Mouse (Mus musculus) spleen, postnatal 14 days (tissue): ENCODE measurements around the gene Lsp1.

Experiments used
- DNase-seq, 2 experiments: peaks; one replicate each; pipeline ENCODE4 v3.0.0; 2021 to 2022; ENCODE audit warnings: low spot score in 2 of 2

Lsp1 gene

DNA sequence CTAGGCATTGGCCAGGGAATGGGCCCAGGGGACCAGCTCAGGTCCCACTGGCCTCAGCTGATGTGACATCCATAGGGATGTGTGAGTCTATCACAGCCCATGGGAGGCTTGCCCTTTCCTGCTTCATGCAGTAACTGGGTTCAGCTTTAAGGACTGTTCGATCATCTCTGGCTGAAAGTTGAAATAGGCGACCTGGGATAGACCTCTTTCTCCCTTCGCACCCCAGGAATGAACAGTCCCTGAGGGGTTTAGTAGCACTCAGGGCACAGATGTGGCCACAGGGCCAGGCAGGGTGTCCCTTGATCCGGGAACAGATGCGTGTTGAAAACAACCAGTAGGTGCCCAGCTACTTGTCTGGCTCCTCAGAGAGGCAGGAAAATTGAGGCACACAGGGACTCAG lies 15.7 kb downstream of the Lsp1 start:
- no peak for DNase-seq

DNA sequence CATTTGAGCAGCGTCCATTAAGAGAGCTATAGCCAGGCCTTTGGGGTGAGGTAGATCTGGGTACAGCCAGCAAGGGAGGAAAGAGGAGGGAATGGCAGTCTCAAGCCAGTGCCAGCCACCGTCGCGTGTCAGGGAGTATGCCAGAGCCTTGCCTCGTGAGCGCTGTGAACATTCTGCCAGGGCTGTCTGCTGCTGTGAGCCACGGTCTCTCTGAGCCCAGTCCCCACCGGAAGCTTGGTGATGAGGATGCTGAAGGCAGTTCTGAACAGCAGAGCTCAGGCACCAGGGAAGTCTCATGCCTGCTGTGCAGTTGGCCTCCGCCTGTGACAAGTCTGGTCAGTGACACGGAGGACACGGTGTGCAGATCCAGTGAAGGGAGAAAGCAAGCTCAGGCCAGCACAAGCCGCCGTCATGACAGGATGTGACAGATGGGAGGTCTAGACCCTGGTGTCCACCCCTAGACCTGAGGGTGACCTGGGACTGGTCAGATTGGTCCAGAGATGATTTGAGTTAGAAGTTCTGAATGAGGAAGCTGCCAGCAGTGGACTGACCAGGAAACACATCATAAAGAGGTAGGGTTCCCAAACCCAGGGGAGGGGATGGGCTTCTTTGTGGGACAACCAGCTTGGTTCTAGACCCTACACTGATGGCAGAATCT lies 16.3 kb downstream of the Lsp1 start:
- no peak for DNase-seq

GRCm38 (mm10) chr7:142478001-142478400 lies 17.4 kb downstream of the Lsp1 start:
- no peak for DNase-seq

DNA sequence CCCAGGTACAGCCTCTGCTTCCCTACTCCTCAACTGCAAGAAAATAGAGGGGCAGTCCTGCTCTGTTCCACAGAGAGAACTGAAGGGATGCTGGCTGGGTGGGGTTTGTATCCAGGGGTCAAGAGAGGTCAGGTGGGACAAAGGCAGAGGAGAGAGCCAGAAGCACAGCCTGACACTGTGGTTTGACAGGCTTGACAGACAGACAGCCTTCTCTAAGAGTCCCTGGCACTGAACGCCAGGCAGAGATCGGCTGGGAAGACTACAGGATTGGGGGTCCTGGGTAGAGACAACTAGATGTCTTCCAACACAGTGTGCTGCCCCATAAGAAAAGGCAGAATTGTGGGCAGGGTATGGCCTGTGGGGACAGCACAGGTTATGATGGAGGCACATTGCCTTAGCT lies 18.0 kb downstream of the Lsp1 start:
- DNase-seq = no peak

GRCm38 (mm10) chr7:142479307-142479706 lies 18.7 kb downstream of the Lsp1 start:
- DNase-seq = no peak

DNA sequence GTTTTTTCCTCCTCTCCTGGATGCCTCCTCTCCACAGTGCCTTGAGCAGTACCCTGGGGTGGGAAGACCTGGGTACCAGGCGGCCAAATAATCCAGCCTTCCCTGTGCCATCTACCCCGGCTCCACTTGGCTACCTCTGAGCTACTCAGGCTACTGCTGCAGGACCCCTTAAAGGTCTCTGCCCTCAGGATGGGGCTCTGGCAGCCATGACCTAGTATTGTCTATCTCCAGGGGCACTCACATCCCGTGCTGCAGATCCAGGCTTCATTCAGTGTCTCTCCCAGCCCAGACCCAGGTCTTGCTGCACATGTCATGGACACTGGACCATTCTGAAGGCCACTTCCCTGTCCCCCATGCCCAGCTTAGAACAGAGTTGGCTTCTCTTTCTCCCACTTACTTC lies 19.3 kb downstream of the Lsp1 start:
- DNase-seq = no peak

DNA sequence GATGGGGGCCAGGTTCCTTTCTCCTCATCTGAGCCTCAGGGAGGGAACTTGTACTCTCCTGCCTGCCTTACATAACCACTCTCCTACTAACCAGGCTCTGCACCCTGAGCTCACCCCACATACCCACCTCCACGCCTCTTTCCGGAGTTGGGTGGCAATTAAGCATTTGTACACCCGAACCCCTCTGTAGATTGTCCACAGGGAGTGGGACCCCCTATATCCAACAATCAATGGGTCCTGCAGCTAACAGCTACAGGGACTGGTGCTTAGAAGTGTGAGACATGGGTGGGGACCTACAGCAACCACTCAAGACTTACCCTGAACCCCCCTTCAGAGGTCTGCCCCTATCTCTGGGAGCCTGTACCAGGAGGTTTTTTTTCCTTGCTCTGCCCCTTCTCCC lies 20.1 kb downstream of the Lsp1 start:
- DNase-seq = no peak

- no peak for DNase-seq
These were observed 20.6 kb downstream of the Lsp1 start for GRCm38 (mm10) chr7:142481186-142481567.

- no peak for DNase-seq
These were observed 21.1 kb downstream of the Lsp1 start for GRCm38 (mm10) chr7:142481568-142482255.

DNA sequence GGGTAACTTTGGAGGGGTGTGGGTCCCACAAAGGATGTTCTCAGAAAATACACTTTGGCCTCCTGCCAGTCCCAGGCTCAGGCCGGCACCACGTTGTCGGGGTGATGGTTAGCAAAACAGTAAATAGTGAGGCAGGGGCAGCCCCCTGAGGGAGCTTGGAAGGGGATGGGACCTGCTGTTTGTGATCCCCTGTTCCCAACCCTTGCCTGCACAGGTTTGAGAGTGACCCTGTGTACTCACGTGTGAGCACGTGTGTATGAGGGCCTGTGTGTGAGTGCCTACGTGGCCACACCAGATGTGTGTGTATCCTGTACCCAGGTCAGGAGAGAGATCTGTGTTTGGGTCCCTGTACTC lies 21.6 kb downstream of the Lsp1 start:
- DNase-seq = no peak

DNA sequence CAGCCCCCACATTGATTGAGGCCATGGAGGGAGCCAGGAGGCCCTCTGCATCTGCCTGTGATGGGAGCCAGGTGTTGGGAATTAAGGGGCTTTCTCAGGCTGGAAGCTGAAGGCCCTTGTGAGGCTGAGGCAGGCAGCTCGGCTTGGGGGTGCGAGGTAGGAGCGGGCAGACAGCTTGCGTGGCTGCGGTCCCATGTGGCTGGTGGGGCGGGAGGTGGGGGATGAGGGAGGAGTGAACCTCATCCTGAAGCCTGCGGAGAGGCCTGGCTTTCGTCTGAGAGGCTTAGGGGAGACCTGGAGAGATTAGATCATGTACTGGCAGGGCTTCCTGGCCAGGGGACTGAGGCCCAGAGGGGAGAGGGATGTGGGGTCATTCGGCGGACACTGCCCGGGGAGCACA lies 22.5 kb downstream of the Lsp1 start:
- no peak for DNase-seq

- DNase-seq = no peak
These were observed 24.2 kb downstream of the Lsp1 start for GRCm38 (mm10) chr7:142484780-142485179.

GRCm38 (mm10) chr7:142486751-142487162 lies 26.1 kb downstream of the Lsp1 start:
- DNase-seq = no peak

DNA sequence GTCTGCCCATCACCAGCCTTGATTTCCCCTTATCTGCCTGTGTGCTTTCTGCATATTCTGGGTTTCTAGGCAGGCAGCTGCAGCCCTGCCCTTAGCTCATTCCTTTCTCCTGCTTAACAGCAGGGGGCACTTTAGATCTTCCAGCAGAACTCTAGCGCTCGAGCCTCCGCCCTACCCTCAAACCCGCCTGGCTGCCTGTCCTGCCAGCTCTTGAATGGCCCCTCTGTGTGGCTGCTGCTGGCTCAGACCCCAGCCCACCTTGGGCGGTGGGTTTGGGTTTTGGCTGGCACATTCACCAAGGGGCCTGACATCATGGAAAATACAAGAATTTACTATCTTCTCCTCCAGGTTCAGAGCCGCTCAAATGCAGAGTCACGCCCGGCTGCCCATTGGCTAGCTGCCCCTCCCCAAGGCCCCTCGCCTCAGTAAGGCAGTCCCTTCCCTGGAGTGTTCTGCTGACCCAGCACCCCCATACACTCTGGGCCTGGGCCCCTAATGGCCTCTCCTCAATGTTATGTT lies 26.8 kb downstream of the Lsp1 start:
- no peak for DNase-seq

- no peak for DNase-seq
These were observed 27.4 kb downstream of the Lsp1 start for GRCm38 (mm10) chr7:142488053-142488452.

DNA sequence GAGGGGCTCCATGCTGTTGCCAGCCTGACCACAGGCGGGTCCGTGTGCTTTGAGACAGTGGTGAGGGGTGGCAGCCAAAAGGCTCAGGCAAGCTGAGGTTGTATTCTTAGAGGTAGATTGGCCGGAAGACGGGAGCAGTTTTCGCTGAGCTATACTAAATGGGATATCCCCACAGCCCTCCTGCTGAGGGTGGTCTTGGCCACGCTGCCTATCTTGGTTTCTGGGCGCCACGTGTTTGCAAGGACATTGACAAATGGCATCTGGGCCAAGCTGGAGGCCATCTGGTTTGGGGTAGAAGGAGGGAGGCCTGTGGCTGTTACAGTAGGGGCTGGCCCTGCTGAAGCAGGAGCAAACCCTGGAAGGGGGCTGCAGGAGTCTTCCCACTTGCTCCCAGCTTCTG lies 32.9 kb downstream of the Lsp1 start:
- DNase-seq = no peak

DNA sequence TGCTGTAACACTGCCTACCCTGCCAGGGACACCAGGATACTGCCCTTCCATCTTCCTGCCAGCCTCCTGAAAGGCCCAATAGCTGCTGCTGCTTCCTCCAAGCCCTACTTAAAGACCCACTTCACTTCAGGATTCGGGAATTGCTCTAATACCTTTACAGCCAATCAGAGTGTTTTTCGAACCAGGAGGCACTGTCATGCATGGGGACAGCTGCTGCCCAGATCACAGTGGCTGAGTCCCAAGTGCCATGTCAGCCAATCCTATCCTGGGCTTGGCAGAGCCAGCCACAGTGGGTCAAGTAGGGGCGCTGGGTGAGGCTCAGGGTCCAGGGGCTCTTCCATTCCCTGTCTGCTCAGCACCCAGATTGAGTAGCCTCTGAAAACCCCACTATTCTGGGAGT lies 35.5 kb downstream of the Lsp1 start:
- no peak for DNase-seq

DNA sequence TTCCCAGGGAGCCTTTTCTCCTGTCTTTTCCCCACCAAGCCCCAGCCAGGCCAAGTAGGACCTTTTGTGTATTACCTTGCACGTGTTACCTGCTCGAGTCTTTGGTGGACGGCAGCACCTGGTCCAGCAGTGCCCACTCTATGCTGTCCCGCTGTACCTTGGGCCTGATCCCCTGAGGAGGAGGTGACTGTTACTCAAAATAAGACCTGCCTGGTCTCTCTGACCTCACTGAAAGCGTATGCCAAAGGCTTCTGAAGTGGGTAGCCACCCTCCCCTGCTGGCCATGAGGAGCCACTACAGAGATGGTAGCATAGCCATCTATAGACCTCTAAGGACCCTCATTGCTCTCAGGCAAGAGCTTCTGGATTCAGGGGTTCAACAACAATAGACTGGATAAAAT lies 36.2 kb downstream of the Lsp1 start:
- DNase-seq = no peak

DNA sequence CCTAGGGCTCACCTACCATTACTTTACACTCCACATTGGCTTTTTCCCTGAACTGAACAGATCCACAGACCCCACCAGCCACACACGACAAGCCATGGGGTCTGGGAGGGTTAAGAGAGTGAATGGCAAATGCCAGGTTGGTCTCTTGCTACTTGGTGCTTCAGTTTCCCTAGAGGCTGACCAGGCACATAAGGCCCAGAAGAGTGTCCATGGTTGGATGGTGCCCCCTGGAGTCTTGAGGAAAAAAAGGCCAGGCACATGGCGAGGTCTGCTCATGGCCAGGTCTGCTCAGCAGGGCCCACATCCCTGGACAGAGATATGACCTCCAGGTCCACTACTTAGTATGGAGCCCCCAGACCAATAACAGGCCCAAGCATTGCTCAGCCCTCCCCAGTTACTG lies 37.2 kb downstream of the Lsp1 start:
- no peak for DNase-seq

DNA sequence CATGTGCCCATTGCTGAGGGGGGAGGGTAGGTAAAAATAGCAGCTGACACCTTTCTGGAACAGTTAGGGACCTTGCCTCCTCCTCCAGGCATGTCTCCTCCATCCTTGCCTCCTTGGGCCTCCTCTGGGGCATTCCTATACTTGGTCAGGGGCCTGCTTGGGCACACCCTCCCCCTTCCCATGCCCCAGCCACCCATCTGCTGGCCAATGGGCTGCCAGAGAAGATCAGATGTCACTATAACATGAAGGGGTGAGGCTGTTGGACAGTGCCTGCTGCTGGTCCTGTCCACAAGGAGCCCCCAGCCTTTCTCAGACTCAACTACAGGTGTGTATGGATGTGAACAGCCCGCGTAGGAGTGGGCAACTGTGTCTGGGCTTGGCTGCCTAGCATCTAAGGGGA lies 38.0 kb downstream of the Lsp1 start, which contains the start of gene Tnnt3:
Gene Tnnt3 (plus strand): TSS at position 262 of the 400 bp plus-strand sequence.
- DNase-seq = no peak

- DNase-seq = no peak
These were observed 38.6 kb downstream of the Lsp1 start for GRCm38 (mm10) chr7:142499010-142499721.

GRCm38 (mm10) chr7:142500032-142500431 lies 39.4 kb downstream of the Lsp1 start:
- no peak for DNase-seq

GRCm38 (mm10) chr7:142503206-142503605 lies 42.6 kb downstream of the Lsp1 start:
- no peak for DNase-seq
